Mouse (Mus musculus): ENCODE data around the gene Ms4a15. TPM values are rescaled to one million over a fixed set of nuclear protein-coding genes. Genes with fewer than 3 reads are reported as not detected.

Ms4a15 gene
- total RNA-seq (2021), result not detected in 2 replicates
- long read RNA-seq, result 0 reads

DNA sequence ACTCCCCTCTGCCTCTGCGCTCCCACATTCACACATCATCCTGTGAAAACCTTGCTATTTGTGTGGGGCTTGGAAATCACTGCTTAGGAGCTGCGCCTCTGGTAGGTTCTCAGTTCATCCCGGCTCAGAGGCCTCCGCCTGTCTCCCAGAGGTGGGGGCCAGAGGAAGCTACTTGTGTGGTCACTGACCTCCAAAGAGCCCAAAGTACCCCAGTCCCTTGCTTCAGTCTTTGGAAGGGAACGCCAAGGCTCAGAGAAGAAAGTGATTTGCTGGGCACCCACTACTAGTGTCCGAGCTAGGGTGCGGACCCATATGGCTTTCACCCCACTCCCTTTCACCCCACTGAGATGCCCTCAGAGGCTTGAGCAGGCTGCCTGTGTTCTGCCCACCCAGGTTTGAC, at the start of gene Ms4a15:
TSS of gene Ms4a15 (minus strand) at position 101 of the 400 bp plus-strand sequence.
- DNase-seq, result no peak

DNA sequence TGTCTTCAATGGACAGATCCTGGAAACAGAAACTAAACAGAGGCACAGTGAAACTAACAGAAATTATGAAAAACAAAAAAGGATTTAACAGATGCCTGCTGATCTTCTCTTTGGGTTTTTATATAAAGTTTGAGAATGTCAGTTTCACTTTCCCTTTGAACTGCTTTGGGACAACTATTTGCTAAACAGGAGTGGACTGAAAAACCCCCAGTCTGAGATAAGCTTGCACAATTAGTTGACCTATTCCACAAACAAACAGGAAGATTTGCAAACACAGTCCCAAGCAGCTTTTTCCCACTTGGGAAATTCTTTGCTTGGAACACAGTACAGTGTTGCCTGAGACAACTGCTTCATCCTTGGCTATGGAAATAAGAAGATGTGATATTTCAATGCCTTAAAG, 44.5 kb upstream of the Ms4a15 start:
- no peak for DNase-seq

DNA sequence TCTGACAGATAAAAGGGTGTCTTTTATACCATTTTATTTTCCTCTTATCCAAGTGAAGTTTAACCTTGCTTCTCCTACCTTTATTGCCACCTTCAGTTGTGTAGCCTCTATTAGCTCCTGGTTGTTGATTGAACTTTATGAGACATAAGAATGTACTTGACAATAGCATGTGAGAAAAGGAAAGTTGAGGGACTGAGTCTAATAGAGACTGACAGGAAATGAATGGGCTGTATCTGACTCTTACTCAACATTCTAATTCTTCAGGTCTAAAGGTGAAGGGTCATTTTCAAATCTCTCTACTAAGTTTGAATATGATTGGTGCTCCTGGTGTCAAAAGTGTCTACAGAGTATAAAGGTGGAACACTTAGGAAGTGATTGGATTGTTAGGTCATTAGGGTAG, 29.3 kb upstream of the Ms4a15 start:
- DNase-seq, result no peak

DNA sequence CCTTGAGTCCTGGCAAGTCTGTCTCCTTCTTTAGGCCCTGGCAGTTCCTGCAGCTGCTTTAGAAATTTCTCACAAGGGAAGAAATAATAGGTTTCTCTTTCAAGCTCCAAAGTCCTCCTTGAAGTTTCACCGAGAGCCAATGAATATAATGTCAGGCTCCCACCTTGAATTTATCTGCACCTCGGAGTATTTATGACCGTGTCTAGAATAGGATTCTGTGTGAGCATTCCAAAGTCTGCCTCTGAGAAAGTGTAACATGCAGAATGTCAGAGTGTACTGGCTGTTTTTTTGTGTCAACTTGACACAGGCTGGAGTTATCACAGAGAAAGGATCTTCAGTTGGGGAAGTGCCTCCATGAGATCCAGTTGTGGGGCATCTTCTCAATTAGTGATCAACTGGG, 24.8 kb upstream of the Ms4a15 start, which contains the start of gene Ms4a18:
TSS of gene Ms4a18 (minus strand) at position 141 of the 400 bp plus-strand sequence.
- no peak for DNase-seq

GRCm38 (mm10) chr19:11017251-11017650, 24.2 kb upstream of the Ms4a15 start:
- no peak for DNase-seq

- no peak for DNase-seq
Observed at GRCm38 (mm10) chr19:11015998-11016397, 22.9 kb upstream of the Ms4a15 start.

GRCm38 (mm10) chr19:11015468-11015867, 22.4 kb upstream of the Ms4a15 start:
- no peak for DNase-seq

DNA sequence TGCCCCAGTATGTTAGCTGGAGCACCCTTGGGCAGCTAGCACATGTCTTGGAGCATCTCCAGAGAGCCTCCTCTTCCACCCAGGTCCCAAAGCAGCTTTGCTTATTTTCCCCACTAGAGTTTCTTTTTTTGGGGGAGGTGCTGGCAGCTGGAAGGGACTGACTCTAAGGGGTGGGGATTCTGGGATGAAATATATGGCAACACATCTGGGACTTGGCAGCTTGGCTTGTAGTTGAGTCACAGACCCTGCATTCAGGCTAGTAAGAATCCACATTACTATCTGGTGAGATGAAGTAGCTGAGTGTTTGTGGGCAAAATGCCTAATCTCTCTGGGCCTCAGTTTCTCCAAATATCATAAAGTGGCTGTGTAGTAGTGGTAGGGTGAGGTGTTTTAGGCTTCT, 1.1 kb downstream of the Ms4a15 start:
- no peak for DNase-seq

- no peak for DNase-seq
Observed at GRCm38 (mm10) chr19:10990751-10991150, 2.3 kb downstream of the Ms4a15 start.

DNA sequence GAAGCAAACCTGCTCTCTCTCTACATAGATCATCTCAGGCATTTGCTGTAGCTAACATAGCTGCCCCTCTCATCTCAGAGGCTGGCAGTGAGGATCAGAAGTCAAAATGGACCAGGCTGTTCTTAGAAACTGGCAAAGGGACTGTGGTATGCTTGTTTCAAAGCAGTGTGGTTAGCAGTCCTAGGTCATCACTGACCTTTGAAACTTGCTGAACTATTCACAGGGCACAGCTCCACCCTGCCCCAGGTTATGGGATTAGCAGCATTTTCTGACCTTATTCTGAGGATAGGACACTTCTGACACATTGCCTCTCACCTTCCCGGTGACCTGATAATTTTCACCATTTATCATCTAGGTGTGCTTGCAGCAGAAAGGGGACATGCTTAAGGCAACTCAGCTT, 4.5 kb downstream of the Ms4a15 start:
- DNase-seq, result no peak

- DNase-seq, result no peak
Observed at GRCm38 (mm10) chr19:10985889-10986288, 7.2 kb downstream of the Ms4a15 start.

GRCm38 (mm10) chr19:10984551-10984950, 8.5 kb downstream of the Ms4a15 start:
- no peak for DNase-seq

GRCm38 (mm10) chr19:10983146-10983545, 9.9 kb downstream of the Ms4a15 start:
- peak; percentile 69 for DNase-seq

GRCm38 (mm10) chr19:10980210-10980609, 12.8 kb downstream of the Ms4a15 start:
- no peak for DNase-seq

DNA sequence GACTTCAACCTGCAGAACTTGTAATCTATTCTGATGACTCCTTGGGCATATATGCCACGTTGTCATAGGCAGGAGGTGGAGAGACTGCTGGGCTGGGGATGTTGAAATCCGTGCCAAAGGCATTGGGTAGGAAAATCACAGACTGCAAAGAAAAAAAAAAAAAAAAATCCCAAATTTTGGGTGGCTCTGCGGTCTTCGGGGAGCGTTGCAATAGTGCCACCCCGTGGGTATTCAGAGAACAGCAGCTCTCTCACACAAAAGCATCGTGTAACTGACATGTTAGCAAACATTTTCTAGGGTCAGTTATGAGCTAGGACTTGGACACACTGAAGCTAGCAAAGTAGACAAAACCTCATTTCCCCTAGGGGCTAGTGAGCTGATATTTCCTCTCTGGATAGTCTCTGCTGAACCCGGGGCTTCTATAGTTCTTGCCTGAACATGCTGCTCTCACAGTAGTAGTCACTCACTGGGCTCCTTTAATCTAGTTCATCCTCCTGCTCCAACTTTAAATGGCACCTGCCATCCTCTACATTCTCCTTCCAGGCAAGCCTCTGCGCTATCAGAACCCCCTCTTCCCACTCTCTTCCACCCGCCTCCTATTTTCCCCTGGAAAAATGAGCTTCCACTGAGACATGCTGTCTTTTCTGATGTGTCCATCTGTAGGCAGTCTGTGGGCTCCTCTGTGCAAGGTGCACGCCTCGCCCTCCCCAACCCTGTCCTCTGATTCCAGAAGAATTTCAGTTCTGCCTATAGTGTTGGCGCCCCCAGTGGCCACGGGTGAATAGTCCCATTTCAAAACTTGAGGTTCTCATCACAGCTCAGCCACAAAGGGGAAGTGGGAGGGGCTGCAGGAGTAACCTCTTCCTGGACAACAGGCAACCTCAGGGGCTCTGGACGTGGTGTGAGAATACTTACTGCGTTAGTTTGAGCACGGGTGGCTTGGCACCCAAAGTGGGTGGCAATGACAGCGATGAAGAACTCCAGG, 13.6 kb downstream of the Ms4a15 start:
- DNase-seq, result peak; percentile 73

DNA sequence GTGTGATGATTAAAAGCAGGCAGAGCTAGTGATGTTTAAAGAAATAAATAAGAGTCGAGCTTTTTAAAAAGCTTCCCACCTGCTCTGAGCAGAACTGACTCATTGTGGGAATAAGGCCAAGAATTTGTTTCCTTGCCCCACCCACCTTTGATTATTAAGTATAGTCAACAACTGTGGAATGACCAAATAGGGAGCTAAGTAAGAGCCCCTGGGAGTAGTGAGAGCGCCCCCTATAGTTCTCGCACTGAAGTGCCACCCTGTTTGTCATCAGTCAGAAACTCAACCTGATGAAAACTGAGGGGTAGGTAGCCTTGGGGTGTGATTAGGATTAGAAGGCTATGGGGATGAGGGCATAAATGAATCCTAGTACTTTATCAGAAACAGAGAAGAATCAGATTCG, 16.7 kb downstream of the Ms4a15 start:
- peak; percentile 24 for DNase-seq

GRCm38 (mm10) chr19:10975187-10975586, 17.9 kb downstream of the Ms4a15 start:
- no peak for DNase-seq

GRCm38 (mm10) chr19:10974238-10974865, 18.7 kb downstream of the Ms4a15 start, which contains the start of gene Ms4a10:
Ms4a10 (minus strand) TSS chr19:10974670.
- DNase-seq, result no peak

GRCm38 (mm10) chr19:10973187-10973586, 19.9 kb downstream of the Ms4a15 start:
- no peak for DNase-seq

DNA sequence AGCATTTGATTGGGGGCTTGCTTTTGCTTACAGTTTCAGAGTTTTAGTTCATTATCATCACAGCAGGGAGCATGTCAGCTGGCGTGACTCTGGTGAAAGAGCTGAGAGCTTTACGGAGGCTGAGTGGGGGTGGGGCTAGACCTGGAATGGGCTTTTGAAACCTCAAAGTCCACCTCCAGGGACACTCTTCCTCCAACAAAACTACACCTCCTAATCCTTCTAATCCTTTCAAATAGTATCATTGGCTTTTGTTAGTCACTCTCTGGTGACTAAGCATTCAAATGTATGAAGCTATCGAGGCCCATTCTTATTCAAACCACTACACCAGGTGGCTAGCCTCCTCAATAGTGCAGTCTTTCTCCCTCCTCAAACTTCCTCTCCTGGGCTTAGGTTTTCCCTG, 20.4 kb downstream of the Ms4a15 start:
- no peak for DNase-seq

- no peak for DNase-seq
Observed at GRCm38 (mm10) chr19:10970457-10970856, 22.6 kb downstream of the Ms4a15 start.

DNA sequence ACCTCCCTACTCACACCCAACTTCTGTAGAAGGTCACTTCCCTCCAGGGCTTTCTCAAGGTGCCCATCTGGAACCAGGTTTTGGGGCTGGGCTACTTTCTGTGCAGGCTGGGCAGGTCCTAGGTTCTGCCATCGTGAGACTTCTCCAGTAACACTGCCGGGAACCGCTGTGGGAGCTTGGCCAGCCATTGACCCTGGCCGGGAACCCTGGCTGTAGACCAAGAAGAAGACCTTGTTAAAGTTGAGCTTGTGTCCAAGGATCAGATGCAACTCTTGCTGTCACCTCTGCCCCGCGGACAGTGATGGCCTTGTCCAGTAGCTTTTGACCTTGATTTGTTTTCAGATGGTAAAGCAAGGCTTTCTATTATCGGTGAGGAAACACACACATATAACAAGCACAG, 24.5 kb downstream of the Ms4a15 start:
- DNase-seq, result peak; percentile 68

- no peak for DNase-seq
Observed at GRCm38 (mm10) chr19:10965721-10966120, 27.3 kb downstream of the Ms4a15 start.
